Mouse (Mus musculus) left cerebral cortex, adult 9 months (tissue): ENCODE results near the gene Rubcnl.

Experiments
- DNase-seq, 2 experiments: peaks; one replicate each; pipeline ENCODE4 v3.0.0; 2022; ENCODE audit warnings: low spot score in 2 of 2

Rubcnl gene

GRCm38 (mm10) chr14:75017877-75018825 is 2.3 kb downstream of the Rubcnl start:
- DNase-seq = no peak

GRCm38 (mm10) chr14:75018829-75019228 is 3.0 kb downstream of the Rubcnl start:
- no peak for DNase-seq

DNA sequence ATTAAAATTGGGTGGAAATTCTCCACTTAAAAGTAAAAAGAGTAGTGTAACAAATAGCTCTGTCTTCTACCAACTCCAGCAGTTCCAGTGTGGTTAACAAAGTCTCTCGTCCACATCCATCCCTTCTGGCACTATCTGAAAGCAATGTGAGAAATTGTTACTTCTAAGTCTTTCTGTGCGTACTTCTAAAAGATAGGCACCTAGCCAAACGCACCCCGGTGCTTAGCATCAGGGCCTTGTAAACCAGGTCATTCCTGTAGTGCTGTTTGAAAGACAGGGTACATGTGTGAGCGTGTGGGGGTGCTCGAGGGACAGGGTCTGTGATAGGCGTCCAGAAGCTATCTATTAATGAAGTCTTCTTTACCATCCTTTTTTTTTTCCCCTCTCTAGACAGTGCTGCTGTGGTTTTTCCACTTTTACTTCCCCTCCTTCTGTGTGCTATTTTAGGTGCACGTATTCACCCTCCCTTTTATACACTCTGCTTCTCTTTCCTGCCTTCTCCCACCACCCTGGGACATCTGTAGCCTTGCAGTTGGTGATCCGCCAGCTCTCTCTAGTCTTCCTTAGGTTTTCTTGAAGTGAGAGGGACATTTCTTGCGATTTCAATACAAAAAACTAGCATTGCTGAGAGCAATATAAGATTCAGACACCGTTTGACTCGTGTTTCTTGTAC is 4.9 kb downstream of the Rubcnl start:
- DNase-seq = peak in 1 of 2 experiments; percentile 46

GRCm38 (mm10) chr14:75022522-75022921 is 6.7 kb downstream of the Rubcnl start:
- no peak for DNase-seq

- DNase-seq = no peak
These were observed 9.2 kb downstream of the Rubcnl start for GRCm38 (mm10) chr14:75024793-75025710.

- DNase-seq = no peak
These were observed 14.9 kb downstream of the Rubcnl start for GRCm38 (mm10) chr14:75030764-75031163.

DNA sequence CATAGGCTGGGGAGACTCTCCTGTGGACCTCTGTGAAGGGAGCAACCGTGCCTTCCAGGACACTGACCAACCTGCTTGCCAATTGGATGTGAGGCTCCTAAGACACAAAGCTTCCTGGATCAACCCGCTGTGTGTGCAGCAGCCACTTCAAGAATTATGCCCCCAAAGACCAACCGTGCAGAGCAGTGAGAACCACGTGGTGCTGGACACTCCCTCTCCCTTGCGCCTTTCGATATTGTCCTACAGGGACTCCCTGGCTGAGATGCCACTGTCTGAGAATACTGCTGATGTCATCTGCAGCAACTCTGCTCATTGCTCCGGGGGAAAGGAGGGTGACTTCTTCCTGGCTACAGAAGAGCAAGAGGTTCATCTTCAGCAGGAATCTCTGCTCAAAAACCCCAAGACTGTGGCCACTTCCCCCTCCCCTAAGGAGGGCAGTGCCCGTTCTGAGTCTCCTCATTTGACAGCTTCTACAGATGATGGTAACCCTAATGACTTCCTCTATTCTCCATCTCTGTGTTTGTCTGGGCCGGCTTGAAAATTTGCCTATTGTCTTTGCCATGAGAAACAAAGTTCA is 16.3 kb downstream of the Rubcnl start:
- no peak for DNase-seq

DNA sequence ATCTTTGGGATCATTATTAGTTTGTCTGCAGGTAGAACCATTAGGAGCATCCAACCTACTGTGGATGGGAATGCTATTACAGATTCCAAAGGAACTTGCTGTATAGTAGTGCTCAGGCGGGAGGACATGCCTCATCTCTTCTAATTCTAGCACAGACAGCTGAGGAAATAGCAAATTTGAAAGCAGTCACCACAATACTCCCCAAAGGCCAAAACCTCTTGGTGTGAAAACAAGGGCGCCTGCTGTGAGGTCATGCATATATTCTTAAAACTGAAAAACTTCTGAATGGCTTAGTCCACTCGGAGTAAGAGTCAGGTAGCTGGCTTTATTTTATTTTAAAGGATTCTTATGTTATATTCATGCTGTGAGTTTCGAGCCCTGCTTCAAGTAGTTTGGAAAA is 16.9 kb downstream of the Rubcnl start:
- no peak for DNase-seq

- no peak for DNase-seq
These were observed 18.4 kb downstream of the Rubcnl start for GRCm38 (mm10) chr14:75034240-75034639.

GRCm38 (mm10) chr14:75035431-75035830 is 19.6 kb downstream of the Rubcnl start:
- DNase-seq = no peak

DNA sequence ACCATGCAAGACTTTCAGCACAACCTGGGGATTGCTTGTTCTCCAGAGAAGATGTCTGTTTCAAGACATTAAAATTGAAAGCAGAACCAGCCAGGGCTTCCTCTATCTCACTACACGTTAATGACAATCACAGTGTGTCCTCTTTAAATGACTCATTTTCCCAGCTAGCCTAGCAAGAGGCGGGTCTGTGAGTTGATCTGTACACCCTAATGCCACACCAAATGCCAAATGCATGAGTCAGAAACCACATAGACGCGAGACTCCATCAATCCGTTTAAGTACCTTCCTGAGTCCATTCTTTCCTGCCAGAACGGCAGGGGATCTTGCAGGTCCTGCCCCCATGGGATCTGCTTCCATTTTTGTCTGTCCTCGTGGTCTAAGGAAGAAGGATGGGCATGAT is 29.4 kb downstream of the Rubcnl start:
- DNase-seq = no peak

DNA sequence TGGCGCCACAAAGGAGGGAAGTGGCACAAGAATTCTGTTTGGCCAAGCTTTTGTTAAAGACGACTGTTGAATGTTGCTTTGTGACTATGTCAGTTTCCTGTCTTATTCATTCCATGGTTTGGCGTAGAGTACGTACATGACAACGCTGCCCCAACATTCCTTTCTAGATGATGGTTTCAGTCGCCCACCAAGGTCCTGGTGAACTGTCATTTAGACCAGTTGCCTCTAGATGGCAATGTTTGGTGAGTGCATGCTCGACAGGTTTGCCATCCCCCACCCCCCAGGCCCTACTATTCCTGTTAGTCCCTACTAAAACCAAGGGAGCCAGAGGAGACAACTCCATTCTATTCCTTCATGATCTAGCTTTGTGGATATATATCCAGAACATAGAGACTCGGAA is 36.6 kb downstream of the Rubcnl start:
- no peak for DNase-seq

- DNase-seq = no peak
These were observed 38.9 kb downstream of the Rubcnl start for GRCm38 (mm10) chr14:75054455-75055343.

- no peak for DNase-seq
These were observed 41.1 kb downstream of the Rubcnl start for GRCm38 (mm10) chr14:75056861-75057431.

DNA sequence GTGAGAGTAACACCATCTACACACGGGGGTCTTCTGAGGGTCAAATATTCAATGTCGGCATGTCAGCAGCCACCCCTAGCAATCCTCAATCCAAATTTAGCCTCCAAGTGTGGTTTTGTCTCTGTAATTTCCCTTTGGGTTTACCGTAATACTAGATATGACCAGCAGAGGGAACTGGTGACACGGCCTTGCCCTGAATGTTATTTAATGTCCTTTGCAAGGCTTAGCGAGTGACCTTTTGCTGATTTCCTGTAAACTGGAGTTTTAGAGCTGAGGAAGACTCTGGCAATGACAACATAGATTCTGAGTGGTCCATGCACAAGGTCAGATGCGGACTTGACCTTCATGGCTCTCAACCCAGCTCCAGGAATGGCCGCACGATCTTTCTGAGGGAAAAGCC is 44.7 kb downstream of the Rubcnl start:
- peak in 1 of 2 experiments; percentile 27 for DNase-seq

- DNase-seq = no peak
These were observed 48.1 kb downstream of the Rubcnl start for GRCm38 (mm10) chr14:75063936-75064335.

DNA sequence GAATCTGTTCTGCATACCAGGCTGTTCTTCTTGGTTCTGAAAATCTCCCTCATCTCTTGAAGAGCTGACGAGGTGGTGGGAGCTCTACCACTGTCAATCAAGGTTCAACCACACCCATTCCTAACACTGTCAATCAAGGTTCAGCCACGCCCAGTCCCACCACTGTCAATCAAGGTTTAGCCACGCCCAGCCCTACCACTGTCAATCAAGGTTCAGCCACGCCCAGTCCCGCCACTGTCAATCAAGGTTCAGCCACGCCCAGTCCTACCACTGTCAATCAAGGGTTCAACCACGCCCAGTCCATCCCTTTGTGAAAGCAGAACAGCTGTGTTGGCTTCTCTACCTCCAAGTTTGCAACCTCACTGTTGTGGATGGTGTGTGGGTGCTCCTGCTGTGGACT is 48.7 kb downstream of the Rubcnl start:
- DNase-seq = no peak

- no peak for DNase-seq
These were observed 49.4 kb downstream of the Rubcnl start for GRCm38 (mm10) chr14:75065211-75065610.

GRCm38 (mm10) chr14:75068430-75069112 is 52.7 kb downstream of the Rubcnl start:
- DNase-seq = no peak
